Mouse (Mus musculus): ENCODE results near the gene Ano6. TPM values are rescaled to one million over a fixed set of nuclear protein-coding genes. Genes with fewer than 3 reads are reported as not detected.

Gene Ano6
- polyA plus RNA-seq, 1 experiment from 2014 or later = 40.8 TPM

DNA sequence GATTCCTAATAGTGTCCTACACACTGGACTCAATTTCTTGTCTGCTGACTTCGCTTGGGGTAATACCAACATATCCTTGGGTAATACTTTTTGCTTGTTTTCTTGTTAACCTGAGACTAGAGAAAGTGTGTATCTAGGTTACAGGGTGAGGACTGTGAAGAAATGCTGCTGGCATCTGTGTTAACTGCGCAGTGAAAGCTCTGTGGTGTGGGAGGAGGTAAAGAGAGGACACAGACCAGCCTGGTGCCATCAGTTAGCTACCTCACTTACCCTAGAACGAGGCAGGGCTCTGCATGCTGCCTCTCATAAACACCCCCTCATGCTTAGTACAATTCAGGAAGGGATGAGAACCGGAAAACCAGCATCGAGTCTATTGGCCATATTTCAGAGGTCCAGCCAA is 32.6 kb upstream of the Ano6 start:
- no peak overlapping the region for H3K27ac ChIP-seq
- DNase-seq (ENCODE audit: low spot score) = no peak
- H3K4me1 ChIP-seq = peaks cover 5% of the 10 kb centered on the region; the same call in 1 of the 2 replicates
- no peaks in the 10 kb centered on the region for H3K9me3 ChIP-seq
- H3K27me3 ChIP-seq (ENCODE audit: insufficient read depth, poor library complexity, severe bottlenecking) = peaks cover 4% of the 10 kb centered on the region; the same call in 1 of the 2 replicates
- 80% methylated on average over 5 of the region's 5 CpGs for WGBS
- H3K4me3 ChIP-seq = no peak overlapping the region
- no peaks in the 10 kb centered on the region for H3K36me3 ChIP-seq

DNA sequence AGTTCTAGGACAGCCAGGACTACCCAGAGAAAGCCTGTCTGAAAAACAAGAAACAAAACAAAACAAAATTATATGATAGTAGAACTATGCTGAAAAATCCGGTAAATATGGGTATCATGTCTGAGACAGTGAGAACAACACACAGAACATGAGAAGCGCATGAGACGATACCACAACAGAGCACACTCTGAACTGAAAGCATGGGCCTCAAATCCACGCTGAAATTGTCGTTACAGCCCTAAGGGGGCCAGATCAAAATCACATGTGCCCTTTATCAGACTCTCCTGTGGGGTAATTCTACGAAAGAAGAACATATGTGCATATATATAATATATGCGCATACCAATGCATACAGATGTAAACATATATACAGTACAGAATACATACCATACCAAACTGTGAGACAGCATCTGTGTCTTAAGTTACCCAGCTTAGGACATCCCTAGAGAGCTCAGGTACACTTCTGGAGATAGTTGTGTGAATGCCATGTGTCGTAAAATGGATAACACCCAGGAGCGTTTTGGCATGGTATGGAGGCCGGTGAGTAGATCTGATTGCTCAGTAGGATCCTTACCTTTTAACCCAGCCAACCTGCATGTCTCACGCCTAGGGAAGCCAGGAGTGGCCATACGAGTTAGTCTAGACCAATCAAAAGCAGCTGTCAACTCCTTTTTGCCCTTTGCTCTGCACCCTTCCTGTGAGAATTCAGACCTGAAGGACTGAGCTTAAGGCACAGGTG is 31.8 kb upstream of the Ano6 start:
- Histone ChIP-seq H3K4me1 (peaks cover 5% of the 10 kb centered on the region; the same call in 1 of the 2 replicates), H3K4me3 (no peak overlapping the region), H3K27me3 (ENCODE audit: insufficient read depth, poor library complexity, severe bottlenecking) (peaks cover 4% of the 10 kb centered on the region; the same call in 1 of the 2 replicates), H3K9me3 (no peaks in the 10 kb centered on the region), H3K27ac (no peak overlapping the region), H3K36me3 (no peaks in the 10 kb centered on the region)
- 81% methylated on average over 12 of the region's 12 CpGs for WGBS
- DNase-seq (ENCODE audit: low spot score) = no peak

DNA sequence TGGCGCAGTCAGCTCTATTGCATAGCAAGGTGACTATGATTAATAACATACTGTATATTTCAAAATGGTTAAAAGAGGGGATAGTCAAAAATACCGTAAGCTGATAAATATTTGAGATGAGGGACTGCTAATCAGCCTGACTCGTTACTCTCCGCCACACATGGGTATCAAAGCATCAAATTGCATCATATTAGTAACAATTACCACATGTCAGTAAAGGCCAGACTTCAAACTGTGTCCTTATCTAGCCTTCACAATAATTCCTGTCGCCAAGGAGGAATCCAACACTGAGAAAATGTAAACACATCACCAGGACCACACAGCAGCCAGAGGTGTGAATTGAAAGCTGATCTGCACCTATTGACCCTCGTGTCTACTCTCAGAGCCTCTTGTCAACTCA is 30.8 kb upstream of the Ano6 start:
- WGBS = 52% methylated on average over 6 of the region's 6 CpGs
- Histone ChIP-seq H3K4me1 (peaks cover 5% of the 10 kb centered on the region; the same call in 1 of the 2 replicates), H3K9me3 (no peaks in the 10 kb centered on the region), H3K27ac (no peak overlapping the region), H3K4me3 (no peak overlapping the region), H3K36me3 (no peaks in the 10 kb centered on the region), H3K27me3 (ENCODE audit: insufficient read depth, poor library complexity, severe bottlenecking) (peaks cover 4% of the 10 kb centered on the region; the same call in 1 of the 2 replicates)
- no peak for DNase-seq (ENCODE audit: low spot score)

GRCm38 (mm10) chr15:95761420-95761819 is 29.2 kb upstream of the Ano6 start:
- H3K4me3 ChIP-seq = no peak overlapping the region
- H3K27me3 ChIP-seq (ENCODE audit: insufficient read depth, poor library complexity, severe bottlenecking) = peaks cover 4% of the 10 kb centered on the region; the same call in 1 of the 2 replicates
- H3K36me3 ChIP-seq = no peaks in the 10 kb centered on the region
- peaks cover 5% of the 10 kb centered on the region; the same call in 1 of the 2 replicates for H3K4me1 ChIP-seq
- no peaks in the 10 kb centered on the region for H3K9me3 ChIP-seq
- 73% methylated on average over 7 of the region's 7 CpGs for WGBS
- no peak for DNase-seq (ENCODE audit: low spot score)
- no peak overlapping the region for H3K27ac ChIP-seq

- WGBS = 37% methylated on average over 12 of the region's 12 CpGs
- no peaks in the 10 kb centered on the region for H3K9me3 ChIP-seq
- H3K27ac ChIP-seq = no peak overlapping the region
- no peaks in the 10 kb centered on the region for H3K4me1 ChIP-seq
- no peaks in the 10 kb centered on the region for H3K36me3 ChIP-seq
- peaks cover 4% of the 10 kb centered on the region; the same call in 1 of the 2 replicates for H3K27me3 ChIP-seq (ENCODE audit: insufficient read depth, poor library complexity, severe bottlenecking)
- H3K4me3 ChIP-seq = no peak overlapping the region
- DNase-seq (ENCODE audit: low spot score) = peak; percentile 82
Observed at GRCm38 (mm10) chr15:95762661-95763303, 27.9 kb upstream of the Ano6 start.

GRCm38 (mm10) chr15:95763464-95763863 is 27.2 kb upstream of the Ano6 start:
- H3K27ac ChIP-seq = no peak overlapping the region
- no peaks in the 10 kb centered on the region for H3K36me3 ChIP-seq
- DNase-seq (ENCODE audit: low spot score) = no peak
- no peaks in the 10 kb centered on the region for H3K9me3 ChIP-seq
- no peaks in the 10 kb centered on the region for H3K4me1 ChIP-seq
- WGBS = 47% methylated on average over 6 of the region's 6 CpGs
- H3K4me3 ChIP-seq = no peak overlapping the region
- H3K27me3 ChIP-seq (ENCODE audit: insufficient read depth, poor library complexity, severe bottlenecking) = peaks cover 4% of the 10 kb centered on the region; the same call in 1 of the 2 replicates

- Histone ChIP-seq H3K27ac (no peak overlapping the region), H3K4me3 (no peak overlapping the region), H3K36me3 (no peaks in the 10 kb centered on the region), H3K4me1 (no peaks in the 10 kb centered on the region), H3K27me3 (ENCODE audit: insufficient read depth, poor library complexity, severe bottlenecking) (peaks cover 4% of the 10 kb centered on the region; the same call in 1 of the 2 replicates), H3K9me3 (no peaks in the 10 kb centered on the region)
- no peak for DNase-seq (ENCODE audit: low spot score)
- WGBS = 88% methylated on average over 8 of the region's 8 CpGs
Observed at GRCm38 (mm10) chr15:95765271-95765670, 25.4 kb upstream of the Ano6 start.

DNA sequence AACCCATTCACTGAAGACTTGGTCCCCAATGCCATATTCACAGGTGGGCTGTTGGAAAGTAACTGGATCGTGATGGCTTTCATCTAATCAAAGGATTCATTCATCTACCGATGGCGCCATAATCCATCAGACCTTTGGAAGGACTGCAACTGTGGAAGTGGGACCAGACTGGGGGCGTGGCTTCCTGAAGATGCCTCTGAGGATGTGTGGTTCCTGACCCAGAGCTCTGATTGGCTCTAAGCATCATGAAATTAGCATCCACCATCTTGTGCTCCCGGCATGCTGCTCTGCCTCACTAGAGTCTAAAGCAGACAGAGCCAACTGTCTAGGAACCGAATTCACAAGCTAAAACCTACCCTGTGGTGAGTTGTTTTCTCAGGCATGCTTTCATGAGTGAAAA is 24.7 kb upstream of the Ano6 start:
- Histone ChIP-seq H3K4me1 (no peaks in the 10 kb centered on the region), H3K36me3 (no peaks in the 10 kb centered on the region), H3K4me3 (no peak overlapping the region), H3K27ac (no peak overlapping the region), H3K9me3 (no peaks in the 10 kb centered on the region), H3K27me3 (ENCODE audit: insufficient read depth, poor library complexity, severe bottlenecking) (peaks cover 4% of the 10 kb centered on the region; the same call in 1 of the 2 replicates)
- no peak for DNase-seq (ENCODE audit: low spot score)
- WGBS = 83% methylated on average over 6 of the region's 6 CpGs

- no peak for DNase-seq (ENCODE audit: low spot score)
- H3K27me3 ChIP-seq (ENCODE audit: insufficient read depth, poor library complexity, severe bottlenecking) = no peaks in the 10 kb centered on the region
- 64% methylated on average over 7 of the region's 7 CpGs for WGBS
- no peaks in the 10 kb centered on the region for H3K4me1 ChIP-seq
- no peaks in the 10 kb centered on the region for H3K9me3 ChIP-seq
- no peak overlapping the region for H3K4me3 ChIP-seq
- H3K36me3 ChIP-seq = no peaks in the 10 kb centered on the region
- no peak overlapping the region for H3K27ac ChIP-seq
Observed at GRCm38 (mm10) chr15:95767825-95768224, 22.8 kb upstream of the Ano6 start.

DNA sequence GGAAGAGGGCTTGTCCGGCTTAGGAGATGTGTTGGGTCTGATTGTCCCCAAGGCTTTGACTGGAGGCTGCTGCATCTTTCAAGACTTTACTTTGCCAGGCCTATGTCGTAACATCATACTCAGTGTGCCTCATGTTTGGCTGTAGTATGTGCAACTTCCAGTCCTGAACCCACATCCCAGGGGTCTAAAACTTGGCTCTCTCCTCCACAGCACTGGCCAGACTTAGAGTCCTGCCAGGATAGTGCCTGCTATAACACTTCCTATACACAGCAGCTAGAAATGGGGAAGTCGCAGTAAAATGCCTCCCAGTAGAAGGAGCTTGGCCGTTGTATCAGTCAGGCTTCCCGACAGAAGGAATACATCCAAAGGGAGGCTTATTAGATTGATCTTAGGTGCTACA is 21.9 kb upstream of the Ano6 start:
- no peaks in the 10 kb centered on the region for H3K36me3 ChIP-seq
- no peaks in the 10 kb centered on the region for H3K27me3 ChIP-seq (ENCODE audit: insufficient read depth, poor library complexity, severe bottlenecking)
- DNase-seq (ENCODE audit: low spot score) = no peak
- H3K27ac ChIP-seq = no peak overlapping the region
- no peaks in the 10 kb centered on the region for H3K9me3 ChIP-seq
- H3K4me3 ChIP-seq = no peak overlapping the region
- no peaks in the 10 kb centered on the region for H3K4me1 ChIP-seq
- WGBS = 84% methylated on average over 5 of the region's 5 CpGs

GRCm38 (mm10) chr15:95769576-95769975 is 21.1 kb upstream of the Ano6 start:
- no peak for DNase-seq (ENCODE audit: low spot score)
- Histone ChIP-seq H3K4me3 (no peak overlapping the region), H3K9me3 (no peaks in the 10 kb centered on the region), H3K36me3 (no peaks in the 10 kb centered on the region), H3K4me1 (no peaks in the 10 kb centered on the region), H3K27me3 (ENCODE audit: insufficient read depth, poor library complexity, severe bottlenecking) (no peaks in the 10 kb centered on the region), H3K27ac (no peak overlapping the region)
- 76% methylated on average over 4 of the region's 4 CpGs for WGBS

DNA sequence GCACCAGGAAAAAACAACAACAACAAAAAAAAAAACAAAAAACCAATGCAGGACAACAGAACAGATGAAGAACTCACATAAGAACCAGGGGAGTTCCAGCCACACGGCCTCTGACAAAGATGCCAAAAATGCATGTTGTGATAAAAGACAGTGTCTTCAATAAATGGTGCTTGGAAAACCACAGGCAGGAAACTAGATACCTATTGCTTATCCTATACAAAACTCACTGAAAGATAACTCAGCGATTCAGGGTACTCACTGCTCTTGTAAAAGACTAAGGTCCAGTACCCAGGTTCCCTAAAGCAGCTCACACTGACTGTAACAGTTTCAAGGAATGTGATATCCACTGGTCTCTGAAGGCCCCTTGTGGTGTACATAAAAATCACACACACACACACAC is 20.3 kb upstream of the Ano6 start:
- H3K4me1 ChIP-seq = no peaks in the 10 kb centered on the region
- H3K4me3 ChIP-seq = no peak overlapping the region
- no peaks in the 10 kb centered on the region for H3K27me3 ChIP-seq (ENCODE audit: insufficient read depth, poor library complexity, severe bottlenecking)
- H3K9me3 ChIP-seq = no peaks in the 10 kb centered on the region
- no peak for DNase-seq (ENCODE audit: low spot score)
- 81% methylated on average over 2 of the region's 2 CpGs for WGBS
- H3K36me3 ChIP-seq = no peaks in the 10 kb centered on the region
- H3K27ac ChIP-seq = no peak overlapping the region

- no peaks in the 10 kb centered on the region for H3K27me3 ChIP-seq (ENCODE audit: insufficient read depth, poor library complexity, severe bottlenecking)
- no peak overlapping the region for H3K27ac ChIP-seq
- 52% methylated on average over 13 of the region's 13 CpGs for WGBS
- H3K4me3 ChIP-seq = no peak overlapping the region
- no peaks in the 10 kb centered on the region for H3K4me1 ChIP-seq
- no peaks in the 10 kb centered on the region for H3K36me3 ChIP-seq
- H3K9me3 ChIP-seq = no peaks in the 10 kb centered on the region
- DNase-seq (ENCODE audit: low spot score) = no peak
Observed at GRCm38 (mm10) chr15:95772374-95772773, 18.3 kb upstream of the Ano6 start.
